Mouse (Mus musculus): ENCODE data around the gene Cplx2. TPM values are rescaled to one million over a fixed set of nuclear protein-coding genes. Genes with fewer than 3 reads are reported as not detected.

Cplx2 gene
- polyA plus RNA-seq, 1 experiment: 7.0 TPM

GRCm38 (mm10) chr13:54331825-54332675, 39.1 kb upstream of the Cplx2 start:
- H3K4me3 ChIP-seq (replicated peaks; ENCODE audit: extremely low read depth, low read depth, low read length): no peak overlapping the region
- H3K4me1 ChIP-seq (ENCODE audit: control insufficient read depth, insufficient read depth, low read length): no peaks in the 10 kb centered on the region
- WGBS: 64% methylated on average over 22 of the region's 22 CpGs
- DNase-seq: no peak
- TF ChIP-seq POLR2A (IDR thresholded peaks at IDR 0.05; ENCODE audit: borderline replicate concordance, extremely low read depth, low read depth, low read length): no peak

- Histone ChIP-seq H3K4me1 (ENCODE audit: control insufficient read depth, insufficient read depth, low read length) (no peaks in the 10 kb centered on the region), H3K4me3 (replicated peaks; ENCODE audit: extremely low read depth, low read depth, low read length) (no peak overlapping the region)
- TF ChIP-seq POLR2A (IDR thresholded peaks at IDR 0.05; ENCODE audit: borderline replicate concordance, extremely low read depth, low read depth, low read length): no peak
- TF ChIP-seq CTCF (IDR thresholded peaks at IDR 0.05; ENCODE audit: insufficient read depth, low read length): no peak
- DNase-seq: no peak
- 57% methylated on average over 8 of the region's 8 CpGs for WGBS
Observed at GRCm38 (mm10) chr13:54332921-54333477, 38.1 kb upstream of the Cplx2 start.

- DNase-seq: no peak
- no peak for TF ChIP-seq POLR2A (IDR thresholded peaks at IDR 0.05; ENCODE audit: borderline replicate concordance, extremely low read depth, low read depth, low read length)
- no peak for TF ChIP-seq CTCF (IDR thresholded peaks at IDR 0.05; ENCODE audit: insufficient read depth, low read length)
- Histone ChIP-seq H3K4me3 (replicated peaks; ENCODE audit: extremely low read depth, low read depth, low read length) (no peak overlapping the region), H3K4me1 (ENCODE audit: control insufficient read depth, insufficient read depth, low read length) (no peaks in the 10 kb centered on the region)
- 76% methylated on average over 6 of the region's 6 CpGs for WGBS
Observed at GRCm38 (mm10) chr13:54337058-54337457, 34.1 kb upstream of the Cplx2 start.

DNA sequence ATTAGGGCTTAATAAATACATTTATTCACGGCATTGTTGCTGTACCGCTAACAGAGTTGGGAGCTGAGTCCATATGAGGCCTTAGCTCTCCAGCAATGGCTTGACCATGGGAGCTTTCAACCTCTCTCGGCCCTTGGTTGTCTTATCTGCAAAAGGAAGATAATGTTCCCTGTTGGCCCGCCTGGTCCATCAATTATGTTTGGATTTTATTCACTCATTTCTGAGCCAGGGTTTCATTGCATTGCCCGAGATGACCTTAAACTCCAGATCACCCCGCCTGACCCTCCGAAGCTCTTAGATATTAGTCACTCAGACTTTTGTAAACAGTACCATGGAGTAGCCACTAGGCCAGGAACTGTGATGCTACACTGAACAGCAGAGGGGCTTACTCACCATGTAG, 33.6 kb upstream of the Cplx2 start:
- no peak for TF ChIP-seq POLR2A (IDR thresholded peaks at IDR 0.05; ENCODE audit: borderline replicate concordance, extremely low read depth, low read depth, low read length)
- no peak for TF ChIP-seq CTCF (IDR thresholded peaks at IDR 0.05; ENCODE audit: insufficient read depth, low read length)

DNA sequence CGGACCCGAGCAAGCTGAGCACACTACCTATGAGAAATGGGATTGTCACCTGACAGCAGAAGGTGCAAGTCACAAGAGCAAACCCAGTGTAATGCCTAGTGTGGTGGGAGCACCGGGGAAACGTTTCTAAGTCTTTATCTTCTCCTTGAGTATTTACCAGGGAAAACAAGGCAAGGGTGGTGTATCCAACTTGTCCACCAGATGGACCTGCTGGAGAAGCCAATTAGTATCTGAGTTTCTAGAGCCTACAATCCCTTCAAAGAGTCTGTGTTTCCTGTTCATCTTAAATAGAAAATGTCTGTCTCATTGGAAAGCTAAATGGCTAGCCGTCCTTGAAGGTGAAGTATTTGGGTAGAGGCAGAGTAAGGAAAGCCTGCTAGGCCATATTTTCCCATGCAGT, 32.3 kb upstream of the Cplx2 start:
- Histone ChIP-seq H3K4me1 (ENCODE audit: control insufficient read depth, insufficient read depth, low read length) (no peaks in the 10 kb centered on the region), H3K4me3 (replicated peaks; ENCODE audit: extremely low read depth, low read depth, low read length) (no peak overlapping the region)
- WGBS: 80% methylated on average over 5 of the region's 5 CpGs
- TF ChIP-seq CTCF (IDR thresholded peaks at IDR 0.05; ENCODE audit: insufficient read depth, low read length) (no peak), POLR2A (IDR thresholded peaks at IDR 0.05; ENCODE audit: borderline replicate concordance, extremely low read depth, low read depth, low read length) (no peak)
- DNase-seq: no peak

More for the DNA sequence above, 33.6 kb upstream of the Cplx2 start:
- no peaks in the 10 kb centered on the region for H3K4me1 ChIP-seq (ENCODE audit: control insufficient read depth, insufficient read depth, low read length)
- 58% methylated on average over 7 of the region's 7 CpGs for WGBS
- DNase-seq: no peak
- H3K4me3 ChIP-seq (replicated peaks; ENCODE audit: extremely low read depth, low read depth, low read length): no peak overlapping the region

DNA sequence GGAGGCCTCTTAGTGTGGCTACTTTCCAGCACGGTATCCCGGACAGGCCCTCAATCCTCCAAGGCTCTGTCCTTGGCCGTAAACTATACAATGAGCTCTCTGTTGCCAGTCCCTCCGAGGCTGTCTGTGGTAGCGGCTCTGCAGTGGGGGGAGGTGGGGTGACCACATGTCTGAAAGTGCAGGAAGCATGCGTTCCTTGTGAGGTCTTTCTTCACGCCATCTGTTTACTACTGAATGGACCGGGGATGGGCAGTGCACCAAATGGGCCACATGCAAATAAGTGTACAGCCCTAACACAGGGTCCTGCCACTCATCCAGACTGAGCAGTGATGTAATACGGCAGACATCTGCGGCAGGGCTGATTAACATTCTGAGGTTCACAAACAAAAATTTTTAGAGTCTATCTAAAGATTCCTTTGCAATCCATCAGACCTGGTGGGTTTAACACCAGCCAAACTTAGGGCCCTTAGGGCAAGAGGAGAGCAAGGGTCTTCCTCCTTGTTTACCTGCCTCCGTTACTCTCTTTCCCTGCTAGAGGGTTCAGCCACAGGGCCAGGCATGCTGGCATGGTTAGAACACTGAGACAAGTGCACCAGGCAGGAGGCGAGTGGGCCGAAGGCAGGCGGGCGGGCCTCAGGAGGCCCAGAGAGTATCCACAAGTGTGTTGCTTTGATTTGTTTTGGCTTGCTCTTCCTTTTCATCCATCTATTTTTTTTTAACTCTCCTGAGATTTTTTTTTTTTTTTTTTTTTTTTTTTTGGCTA, 25.1 kb upstream of the Cplx2 start:
- TF ChIP-seq POLR2A (IDR thresholded peaks at IDR 0.05; ENCODE audit: borderline replicate concordance, extremely low read depth, low read depth, low read length) (no peak), CTCF (IDR thresholded peaks at IDR 0.05; ENCODE audit: insufficient read depth, low read length) (no peak)

DNA sequence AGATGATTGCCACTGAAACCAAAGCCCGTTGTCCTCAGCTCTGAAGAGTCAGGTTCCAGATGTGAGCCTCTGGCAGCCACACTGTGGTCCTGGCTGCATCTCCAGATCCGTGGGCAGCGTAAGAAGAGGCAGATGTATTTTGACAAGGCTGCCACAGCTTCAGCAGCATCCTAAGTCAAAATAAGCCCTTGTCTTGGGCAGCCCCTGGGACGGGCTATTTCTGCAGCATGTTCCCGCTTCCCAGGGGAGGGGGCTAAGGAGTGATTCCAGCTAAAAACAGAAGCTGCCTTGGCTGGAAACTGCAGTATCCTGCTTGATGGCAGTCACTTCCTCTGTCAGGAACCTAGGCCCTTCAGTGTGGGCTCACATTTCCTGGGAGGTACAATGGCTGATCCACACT, 23.1 kb upstream of the Cplx2 start:
- WGBS: 70% methylated on average over 5 of the region's 5 CpGs
- Histone ChIP-seq H3K4me3 (replicated peaks; ENCODE audit: extremely low read depth, low read depth, low read length) (no peak overlapping the region), H3K4me1 (ENCODE audit: control insufficient read depth, insufficient read depth, low read length) (no peaks in the 10 kb centered on the region)
- no peak for TF ChIP-seq POLR2A (IDR thresholded peaks at IDR 0.05; ENCODE audit: borderline replicate concordance, extremely low read depth, low read depth, low read length)
- no peak for TF ChIP-seq CTCF (IDR thresholded peaks at IDR 0.05; ENCODE audit: insufficient read depth, low read length)
- no peak for DNase-seq

More for the DNA sequence above, 25.1 kb upstream of the Cplx2 start:
- DNase-seq: no peak
- WGBS: 81% methylated on average over 15 of the region's 15 CpGs
- no peak overlapping the region for H3K4me3 ChIP-seq (replicated peaks; ENCODE audit: extremely low read depth, low read depth, low read length)
- H3K4me1 ChIP-seq (ENCODE audit: control insufficient read depth, insufficient read depth, low read length): no peaks in the 10 kb centered on the region

DNA sequence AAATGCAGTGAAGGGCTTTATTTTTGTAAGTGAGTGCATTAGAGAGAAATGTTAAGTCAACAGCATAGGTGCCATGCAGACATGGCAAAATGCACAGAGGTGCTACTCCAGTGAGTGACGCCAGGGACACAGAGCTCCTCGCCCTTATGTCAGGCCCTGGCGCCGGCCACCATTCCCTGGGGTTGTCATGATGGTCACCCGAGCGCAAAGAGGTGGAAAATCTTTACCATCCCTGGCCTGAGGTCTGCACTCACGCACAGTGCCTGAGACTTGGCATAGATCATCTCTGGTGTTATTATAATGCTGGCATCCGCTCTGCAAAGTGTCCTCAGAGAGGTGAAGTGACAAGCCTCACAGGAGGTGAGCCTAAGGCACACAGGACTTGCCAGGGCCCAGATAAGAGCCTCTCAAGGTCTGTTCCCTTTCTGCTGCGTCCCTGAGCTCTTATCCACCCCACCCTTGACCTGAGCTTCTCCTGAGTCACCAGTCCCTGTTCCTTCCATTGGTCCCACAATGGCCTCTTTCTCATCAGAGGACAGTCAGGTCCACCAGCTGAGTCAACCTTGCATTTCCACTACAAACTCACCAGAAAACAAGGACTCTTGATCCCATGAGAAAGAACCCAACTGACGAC, 21.9 kb upstream of the Cplx2 start:
- no peak overlapping the region for H3K4me3 ChIP-seq (replicated peaks; ENCODE audit: extremely low read depth, low read depth, low read length)
- TF ChIP-seq CTCF (IDR thresholded peaks at IDR 0.05; ENCODE audit: insufficient read depth, low read length) (no peak), POLR2A (IDR thresholded peaks at IDR 0.05; ENCODE audit: borderline replicate concordance, extremely low read depth, low read depth, low read length) (no peak)
- no peak for DNase-seq
- WGBS: 83% methylated on average over 10 of the region's 10 CpGs
- no peaks in the 10 kb centered on the region for H3K4me1 ChIP-seq (ENCODE audit: control insufficient read depth, insufficient read depth, low read length)

DNA sequence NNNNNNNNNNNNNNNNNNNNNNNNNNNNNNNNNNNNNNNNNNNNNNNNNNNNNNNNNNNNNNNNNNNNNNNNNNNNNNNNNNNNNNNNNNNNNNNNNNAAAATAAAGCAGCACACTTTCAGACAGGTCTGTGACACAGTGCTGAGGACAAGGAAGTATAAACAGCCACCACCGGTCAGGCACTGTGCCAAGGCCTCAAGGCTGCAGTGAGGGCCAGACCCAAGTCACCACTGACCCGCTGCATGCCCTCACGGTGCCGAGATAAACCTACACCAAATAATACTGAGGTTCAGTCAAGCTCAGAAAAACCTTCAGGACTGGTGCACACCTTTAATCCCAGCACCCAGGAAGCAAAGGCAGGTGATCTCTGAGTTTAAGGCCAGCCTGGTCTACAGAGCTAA, 13.7 kb upstream of the Cplx2 start:
- no peak for DNase-seq
- Histone ChIP-seq H3K4me1 (ENCODE audit: control insufficient read depth, insufficient read depth, low read length) (peaks cover 2% of the 10 kb centered on the region; the same call in 1 of the 2 replicates), H3K4me3 (replicated peaks; ENCODE audit: extremely low read depth, low read depth, low read length) (no peak overlapping the region)
- TF ChIP-seq POLR2A (IDR thresholded peaks at IDR 0.05; ENCODE audit: borderline replicate concordance, extremely low read depth, low read depth, low read length): no peak
- TF ChIP-seq CTCF (IDR thresholded peaks at IDR 0.05; ENCODE audit: insufficient read depth, low read length): no peak
- 23% methylated on average over 4 of the region's 4 CpGs for WGBS
